Mouse (Mus musculus): ENCODE data around the gene Gtf3c1. TPM values are rescaled to one million over a fixed set of nuclear protein-coding genes. Genes with fewer than 3 reads are reported as not detected.
"Not testable (repeated sequence)": the region's sequence is repeated elsewhere in the genome, so short reads cannot be mapped to it uniquely, and the experiment has no call there.

Gtf3c1 gene
- polyA plus RNA-seq, 1 experiment from 2014 or later = 43.7 TPM

DNA sequence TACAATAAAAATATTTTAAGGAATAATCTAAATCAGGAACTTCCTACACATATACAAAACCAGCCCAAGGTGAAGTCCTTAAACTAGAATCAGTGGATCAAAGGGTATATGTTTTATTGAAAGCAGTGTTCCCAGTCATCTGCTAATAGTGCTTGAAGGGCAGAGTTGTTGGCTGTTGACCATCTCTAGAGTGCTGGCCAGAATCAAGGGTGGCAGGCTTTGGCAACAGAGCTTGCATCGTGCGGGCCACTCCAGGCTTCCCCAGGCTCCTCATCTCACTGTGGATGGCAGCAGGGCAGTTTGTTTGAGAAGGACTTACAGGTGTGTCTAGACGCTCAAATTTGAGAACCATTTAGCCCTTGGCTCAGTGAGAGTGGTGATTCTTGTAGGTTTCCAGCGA is 26.2 kb upstream of the Gtf3c1 start:
- Histone ChIP-seq H3K4me2 (no peak overlapping the region), H3K4me3 (no peak overlapping the region), H3K4me1 (replicated peaks) (peaks cover 12% of the 10 kb centered on the region), H3K9me3 (replicated peaks) (no peaks in the 10 kb centered on the region), H3K27me3 (replicated peaks) (no peaks in the 10 kb centered on the region), H3K27ac (ENCODE audit: poor library complexity, severe bottlenecking) (no peak overlapping the region), H3K36me3 (no peaks in the 10 kb centered on the region), H3K9ac (no peak overlapping the region)
- ATAC-seq (ENCODE audit: insufficient number of reproducible peaks, low FRiP score) = no peak
- WGBS = 89% methylated on average over 4 of the region's 4 CpGs

DNA sequence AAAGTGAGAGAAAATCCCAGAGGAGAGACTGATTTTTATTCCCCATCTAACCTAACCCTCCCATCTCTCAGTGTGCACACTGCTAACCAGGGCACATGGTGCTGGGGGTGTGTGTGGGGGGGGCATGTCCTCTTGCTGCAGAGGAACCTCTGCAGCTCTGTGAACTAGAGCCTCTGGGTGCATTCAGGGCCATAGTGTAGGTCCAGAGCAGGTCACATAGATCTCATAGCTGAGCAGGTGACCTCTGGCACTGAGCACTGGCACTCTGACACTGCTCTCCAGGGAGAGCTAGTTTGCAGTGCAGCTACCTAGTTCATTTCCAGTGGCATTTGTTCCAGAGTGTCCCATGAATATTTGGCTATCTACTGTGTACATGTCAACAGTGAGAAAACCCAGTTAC is 24.1 kb upstream of the Gtf3c1 start:
- ATAC-seq (ENCODE audit: insufficient number of reproducible peaks, low FRiP score) = no peak
- H3K27me3 ChIP-seq (replicated peaks) = no peaks in the 10 kb centered on the region
- H3K9ac ChIP-seq = no peak overlapping the region
- peaks cover 21% of the 10 kb centered on the region for H3K4me1 ChIP-seq (replicated peaks)
- no peak overlapping the region for H3K4me2 ChIP-seq
- no peaks in the 10 kb centered on the region for H3K9me3 ChIP-seq (replicated peaks)
- no peaks in the 10 kb centered on the region for H3K36me3 ChIP-seq
- no peak overlapping the region for H3K27ac ChIP-seq (ENCODE audit: poor library complexity, severe bottlenecking)
- no peak overlapping the region for H3K4me3 ChIP-seq

DNA sequence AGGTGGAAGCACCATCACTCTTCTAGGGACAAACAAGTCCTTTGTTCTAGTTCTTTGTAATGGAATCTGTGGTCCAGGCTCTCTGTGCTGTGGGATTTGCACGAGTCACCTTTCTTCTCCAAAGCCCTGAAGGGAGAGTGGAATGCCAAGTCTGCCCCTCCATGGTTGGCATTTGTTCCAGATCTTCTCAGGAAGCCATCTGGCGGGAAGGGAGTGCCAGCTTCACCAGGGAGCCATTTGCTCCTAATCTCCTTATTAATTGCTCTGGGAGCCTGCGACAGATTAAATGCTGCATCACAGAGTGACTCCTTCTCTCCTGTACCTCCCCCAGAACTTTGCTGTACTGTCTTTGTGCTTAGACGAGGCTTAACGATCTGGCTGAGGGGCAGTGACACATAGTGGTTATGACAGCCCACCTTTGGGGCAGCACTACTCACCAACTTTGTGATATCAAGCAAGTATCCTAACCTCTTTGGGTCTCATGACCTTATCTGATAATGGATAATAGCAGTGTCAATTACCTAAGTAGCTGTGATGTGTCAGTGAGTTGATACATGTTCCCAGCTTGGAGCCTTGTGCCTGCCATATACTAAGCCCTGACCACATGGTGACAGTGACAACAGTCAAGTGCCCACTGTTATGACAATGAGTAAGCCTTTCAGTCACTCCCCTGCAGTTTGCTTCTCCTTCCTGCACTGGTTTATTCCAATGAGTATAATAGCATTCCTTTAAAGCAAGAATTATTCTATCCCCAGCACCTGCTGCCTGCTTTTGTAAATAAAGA is 15.8 kb upstream of the Gtf3c1 start:
- no peaks in the 10 kb centered on the region for H3K27me3 ChIP-seq (replicated peaks)
- H3K9me3 ChIP-seq (replicated peaks) = no peaks in the 10 kb centered on the region
- H3K4me3 ChIP-seq = no peak overlapping the region
- H3K4me1 ChIP-seq (replicated peaks) = peaks cover 46% of the 10 kb centered on the region
- no peak overlapping the region for H3K27ac ChIP-seq (ENCODE audit: poor library complexity, severe bottlenecking)
- no peak overlapping the region for H3K9ac ChIP-seq
- no peak overlapping the region for H3K4me2 ChIP-seq
- H3K36me3 ChIP-seq = no peaks in the 10 kb centered on the region
- ATAC-seq (ENCODE audit: insufficient number of reproducible peaks, low FRiP score) = no peak
- 51% methylated on average over 5 of the region's 5 CpGs for WGBS

DNA sequence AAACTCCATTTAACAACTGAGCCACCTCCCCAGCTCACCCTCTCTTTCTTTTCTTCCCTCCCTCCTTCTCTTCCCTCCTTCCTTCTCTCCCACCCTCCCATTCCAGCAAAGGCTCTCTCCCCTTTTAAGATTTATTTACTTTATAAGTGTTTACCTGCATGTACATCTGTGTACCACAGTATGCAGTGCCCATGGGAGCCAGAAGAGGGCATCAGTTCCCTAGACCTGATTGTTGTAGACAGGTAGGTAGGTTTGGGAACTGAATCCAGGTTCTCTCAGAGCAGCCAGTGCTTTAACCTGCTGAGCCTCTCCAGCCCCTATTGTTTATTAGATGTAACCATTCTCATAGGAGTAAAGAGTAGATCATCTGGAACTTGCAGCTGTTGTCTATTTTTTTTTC is 14.5 kb upstream of the Gtf3c1 start:
- Histone ChIP-seq H3K4me3 (no peak overlapping the region), H3K27me3 (replicated peaks) (no peaks in the 10 kb centered on the region), H3K4me2 (no peak overlapping the region), H3K9me3 (replicated peaks) (no peaks in the 10 kb centered on the region), H3K27ac (ENCODE audit: poor library complexity, severe bottlenecking) (no peak overlapping the region), H3K9ac (no peak overlapping the region), H3K36me3 (no peaks in the 10 kb centered on the region), H3K4me1 (replicated peaks) (peaks cover 48% of the 10 kb centered on the region)
- ATAC-seq (ENCODE audit: insufficient number of reproducible peaks, low FRiP score) = no peak

DNA sequence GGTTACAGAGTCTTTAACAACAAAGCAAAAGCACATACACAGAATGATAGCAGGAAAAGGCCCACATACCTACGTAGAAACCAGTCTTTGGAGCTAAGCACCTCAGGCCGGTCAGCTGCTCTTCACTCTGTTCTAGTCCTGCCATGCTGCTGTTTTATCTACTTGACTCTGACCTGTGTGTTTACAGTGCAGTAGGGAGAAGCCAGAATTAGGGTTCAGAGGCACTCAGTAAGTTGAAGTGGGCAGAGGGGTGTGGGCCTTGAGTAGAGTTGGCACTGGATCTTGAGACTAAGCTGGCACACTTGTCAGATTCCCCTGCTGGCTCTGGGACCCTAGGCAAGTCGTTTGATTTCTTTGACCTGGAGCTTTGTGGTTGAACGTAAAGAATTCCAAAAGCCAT is 13.5 kb upstream of the Gtf3c1 start:
- H3K4me3 ChIP-seq = no peak overlapping the region
- no peaks in the 10 kb centered on the region for H3K9me3 ChIP-seq (replicated peaks)
- peak overlapping the region; percentile 74 for H3K27ac ChIP-seq (ENCODE audit: poor library complexity, severe bottlenecking)
- 73% methylated on average over 4 of the region's 4 CpGs for WGBS
- no peak overlapping the region for H3K4me2 ChIP-seq
- no peaks in the 10 kb centered on the region for H3K27me3 ChIP-seq (replicated peaks)
- H3K36me3 ChIP-seq = no peaks in the 10 kb centered on the region
- H3K9ac ChIP-seq = no peak overlapping the region
- no peak for ATAC-seq (ENCODE audit: insufficient number of reproducible peaks, low FRiP score)
- H3K4me1 ChIP-seq (replicated peaks) = peaks cover 59% of the 10 kb centered on the region

DNA sequence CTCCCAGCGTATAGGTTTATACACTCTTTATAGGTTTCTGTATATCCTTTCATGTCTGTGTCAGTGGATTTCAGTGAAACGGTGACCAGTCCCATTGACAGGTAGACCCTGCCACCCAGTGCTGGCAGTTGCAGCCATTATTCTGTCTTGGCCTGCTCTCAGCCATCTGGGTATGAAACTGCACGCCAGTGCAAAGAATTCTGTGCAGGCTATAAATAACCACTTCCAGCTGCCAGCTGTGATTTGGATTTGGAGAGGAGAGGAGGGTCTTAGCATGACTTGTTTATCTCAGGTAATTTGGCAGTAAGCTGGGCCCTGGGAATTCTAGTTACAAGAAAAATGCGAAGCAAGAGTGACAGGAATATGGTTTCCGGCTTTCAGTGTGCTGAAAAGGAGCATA is 12.8 kb upstream of the Gtf3c1 start:
- no peaks in the 10 kb centered on the region for H3K9me3 ChIP-seq (replicated peaks)
- H3K4me2 ChIP-seq = no peak overlapping the region
- 35% methylated on average over 5 of the region's 5 CpGs for WGBS
- no peak for ATAC-seq (ENCODE audit: insufficient number of reproducible peaks, low FRiP score)
- no peak overlapping the region for H3K9ac ChIP-seq
- H3K27ac ChIP-seq (ENCODE audit: poor library complexity, severe bottlenecking) = peak overlapping the region; percentile 74
- H3K4me3 ChIP-seq = no peak overlapping the region
- H3K27me3 ChIP-seq (replicated peaks) = no peaks in the 10 kb centered on the region
- H3K4me1 ChIP-seq (replicated peaks) = peaks cover 66% of the 10 kb centered on the region
- H3K36me3 ChIP-seq = no peaks in the 10 kb centered on the region

DNA sequence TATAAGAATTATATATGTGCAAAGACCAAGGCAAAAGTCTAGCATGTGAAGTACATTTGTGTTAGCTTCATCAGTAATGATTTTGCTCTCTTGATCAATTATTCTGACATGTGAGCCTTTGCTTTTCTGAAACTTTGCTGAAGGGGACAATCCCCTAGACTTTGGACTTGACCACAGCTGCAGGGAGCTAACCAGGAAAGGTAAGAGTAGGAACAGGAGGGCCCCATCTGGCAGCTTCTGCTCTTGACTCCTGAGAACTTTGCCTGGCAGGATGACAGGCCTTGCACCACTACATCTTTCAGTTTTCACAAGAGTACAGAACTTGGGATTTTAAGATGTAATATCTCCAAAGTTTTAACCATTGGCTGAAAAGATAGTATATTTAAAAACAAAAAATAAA is 10.0 kb upstream of the Gtf3c1 start:
- peaks cover 70% of the 10 kb centered on the region for H3K4me1 ChIP-seq (replicated peaks)
- no peaks in the 10 kb centered on the region for H3K9me3 ChIP-seq (replicated peaks)
- H3K27me3 ChIP-seq (replicated peaks) = no peaks in the 10 kb centered on the region
- no peak overlapping the region for H3K9ac ChIP-seq
- no peak overlapping the region for H3K4me2 ChIP-seq
- H3K4me3 ChIP-seq = no peak overlapping the region
- H3K27ac ChIP-seq (ENCODE audit: poor library complexity, severe bottlenecking) = no peak overlapping the region
- no peak for ATAC-seq (ENCODE audit: insufficient number of reproducible peaks, low FRiP score)
- no peaks in the 10 kb centered on the region for H3K36me3 ChIP-seq

DNA sequence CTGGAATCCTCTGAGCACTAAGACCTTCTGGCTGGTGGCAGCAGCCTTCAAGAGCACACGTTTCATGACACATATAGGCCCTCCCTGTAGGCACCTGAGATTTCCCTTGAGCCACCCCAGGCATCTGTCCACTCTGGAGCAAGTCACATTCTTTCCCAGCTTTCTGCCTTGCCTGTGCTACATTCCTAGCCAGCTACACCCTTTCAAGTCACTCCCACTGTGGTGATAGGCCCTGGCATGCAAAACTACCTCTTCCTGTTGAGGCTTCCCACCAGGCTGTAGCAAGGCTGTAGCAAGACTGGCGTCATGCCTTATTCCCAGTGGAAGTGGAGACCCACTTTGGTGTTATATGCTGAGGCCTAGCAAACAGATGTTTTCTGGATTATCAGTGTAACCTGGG is 9.1 kb upstream of the Gtf3c1 start:
- Histone ChIP-seq H3K27ac (ENCODE audit: poor library complexity, severe bottlenecking) (peak overlapping the region; percentile 74), H3K4me2 (no peak overlapping the region), H3K36me3 (no peaks in the 10 kb centered on the region), H3K4me1 (replicated peaks) (peaks cover 69% of the 10 kb centered on the region), H3K4me3 (no peak overlapping the region), H3K27me3 (replicated peaks) (no peaks in the 10 kb centered on the region), H3K9ac (no peak overlapping the region), H3K9me3 (replicated peaks) (no peaks in the 10 kb centered on the region)
- 0 out of 2 replicates have a peak, but pooled peaks have one; percentile 60 for ATAC-seq (ENCODE audit: insufficient number of reproducible peaks, low FRiP score)
- WGBS = 7% methylated on average over 2 of the region's 2 CpGs

DNA sequence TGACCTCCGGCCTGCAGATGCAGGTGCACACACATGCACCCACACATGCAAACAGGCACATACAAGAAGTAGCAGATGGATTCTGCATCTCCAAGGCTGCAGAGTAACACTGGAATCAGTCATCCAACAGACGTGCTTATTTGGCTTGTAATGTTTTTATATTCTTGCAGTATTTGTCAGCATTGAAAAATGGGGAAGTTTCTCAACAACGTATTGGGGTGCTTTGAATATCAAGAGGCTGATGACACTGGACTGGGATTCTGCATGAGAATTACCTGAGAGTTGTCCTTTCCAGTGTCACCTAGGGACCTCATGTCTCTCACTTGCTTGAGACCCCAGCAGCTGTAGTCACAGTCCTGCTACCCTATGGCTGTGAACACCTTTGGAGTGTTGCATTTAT is 7.2 kb upstream of the Gtf3c1 start:
- Histone ChIP-seq H3K36me3 (no peaks in the 10 kb centered on the region), H3K4me3 (no peak overlapping the region), H3K4me1 (replicated peaks) (peaks cover 51% of the 10 kb centered on the region), H3K27me3 (replicated peaks) (no peaks in the 10 kb centered on the region), H3K9me3 (replicated peaks) (no peaks in the 10 kb centered on the region), H3K4me2 (no peak overlapping the region), H3K27ac (ENCODE audit: poor library complexity, severe bottlenecking) (no peak overlapping the region; the same call in 1 of the 2 replicates), H3K9ac (no peak overlapping the region)
- no peak for ATAC-seq (ENCODE audit: insufficient number of reproducible peaks, low FRiP score)
- 77% methylated on average over 3 of the region's 3 CpGs for WGBS

DNA sequence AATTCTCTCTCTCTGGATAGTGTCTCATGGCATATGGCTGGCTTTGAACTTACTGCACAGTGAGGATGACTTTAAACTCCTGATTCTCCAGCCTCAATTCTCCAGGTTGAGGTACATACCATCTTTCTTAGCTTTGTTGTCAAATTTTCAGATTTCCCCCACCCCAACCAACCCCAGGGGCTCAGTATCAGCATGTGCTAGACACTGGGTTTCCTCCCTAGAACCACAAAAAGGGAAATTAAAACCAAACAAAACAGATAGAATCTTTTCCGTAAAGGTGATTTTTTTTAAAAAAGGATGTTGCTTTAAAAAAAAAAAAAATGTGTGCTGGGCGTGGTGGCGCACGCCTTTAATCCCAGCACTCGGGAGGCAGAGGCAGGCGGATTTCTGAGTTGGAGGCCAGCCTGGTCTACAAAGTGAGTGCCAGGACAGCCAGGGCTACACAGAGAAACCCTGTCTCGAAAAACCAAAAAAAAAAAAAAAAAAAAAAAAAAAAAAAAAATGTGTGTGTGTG is 6.0 kb upstream of the Gtf3c1 start:
- peaks cover 47% of the 10 kb centered on the region for H3K4me1 ChIP-seq (replicated peaks)
- not testable (repeated sequence) for H3K9ac ChIP-seq; H3K27ac ChIP-seq (ENCODE audit: poor library complexity, severe bottlenecking); H3K9me3 ChIP-seq (replicated peaks); H3K27me3 ChIP-seq (replicated peaks); H3K36me3 ChIP-seq; H3K4me2 ChIP-seq; H3K4me3 ChIP-seq; ATAC-seq (ENCODE audit: insufficient number of reproducible peaks, low FRiP score)
- WGBS = 90% methylated on average over 7 of the region's 7 CpGs

DNA sequence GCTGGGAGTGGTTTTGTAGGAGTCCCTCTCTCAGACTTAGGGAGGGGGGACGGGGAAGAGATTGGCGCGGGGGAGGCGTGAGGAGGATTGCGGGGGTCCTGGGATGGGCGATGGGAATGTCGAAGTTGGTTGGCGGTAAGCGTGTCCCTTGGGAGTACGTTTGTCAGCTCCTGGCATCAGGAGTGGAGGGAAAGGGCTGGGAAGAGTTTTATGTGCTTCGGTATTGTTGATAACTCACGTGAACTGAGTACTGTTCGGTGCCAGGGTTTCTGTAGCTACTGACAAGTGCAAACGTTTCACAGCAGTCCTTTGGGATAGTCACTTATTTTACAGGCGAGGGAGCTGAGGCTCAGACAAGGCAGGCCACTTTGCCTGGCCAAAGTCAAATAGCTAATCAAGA is 520 bp upstream of the Gtf3c1 start:
- H3K4me3 ChIP-seq = peak overlapping the region; percentile 62
- H3K4me1 ChIP-seq (replicated peaks) = peaks cover 31% of the 10 kb centered on the region
- H3K9me3 ChIP-seq (replicated peaks) = no peaks in the 10 kb centered on the region
- under 1% methylated on average over 15 of the region's 15 CpGs for WGBS
- H3K9ac ChIP-seq = peak overlapping the region; percentile 80
- no peak for ATAC-seq (ENCODE audit: insufficient number of reproducible peaks, low FRiP score)
- peak overlapping the region; percentile 81 for H3K4me2 ChIP-seq
- H3K27ac ChIP-seq (ENCODE audit: poor library complexity, severe bottlenecking) = peak overlapping the region; percentile 29; the same call in 1 of the 2 replicates
- H3K36me3 ChIP-seq = peaks cover 11% of the 10 kb centered on the region
- no peaks in the 10 kb centered on the region for H3K27me3 ChIP-seq (replicated peaks)

DNA sequence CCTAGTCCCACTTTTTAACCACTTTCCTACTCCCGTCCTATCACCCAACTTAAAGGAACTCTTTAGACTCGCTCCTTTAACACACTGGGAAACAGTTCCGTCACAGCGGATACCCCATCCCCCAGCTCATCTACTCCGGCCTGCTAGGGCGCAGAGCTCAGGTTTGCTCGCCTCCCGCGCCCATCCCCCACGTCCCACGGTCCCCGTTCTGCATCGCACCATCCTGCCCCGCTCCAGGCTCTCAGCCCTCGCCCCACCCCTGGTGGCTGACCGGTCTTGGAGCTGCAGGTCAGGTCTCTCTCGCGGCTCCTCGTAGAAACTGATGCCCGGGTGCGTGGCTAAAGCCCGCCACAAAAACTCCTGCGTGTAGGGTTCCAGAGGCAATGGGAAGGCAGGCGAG is 394 bp downstream of the Gtf3c1 start:
- under 1% methylated on average over 24 of the region's 24 CpGs for WGBS
- ATAC-seq (ENCODE audit: insufficient number of reproducible peaks, low FRiP score) = peak; percentile 86
- H3K27me3 ChIP-seq (replicated peaks) = no peaks in the 10 kb centered on the region
- H3K4me3 ChIP-seq = peak overlapping the region; percentile 62
- peak overlapping the region; percentile 93 for H3K9ac ChIP-seq
- peak overlapping the region; percentile 87 for H3K27ac ChIP-seq (ENCODE audit: poor library complexity, severe bottlenecking)
- no peaks in the 10 kb centered on the region for H3K9me3 ChIP-seq (replicated peaks)
- H3K36me3 ChIP-seq = peaks cover 20% of the 10 kb centered on the region
- peak overlapping the region; percentile 81 for H3K4me2 ChIP-seq
- peaks cover 31% of the 10 kb centered on the region for H3K4me1 ChIP-seq (replicated peaks)
